Mouse (Mus musculus): ENCODE data around the gene Blvrb.

Gene Blvrb

GRCm38 (mm10) chr7:27449256-27449862, 1.6 kb downstream of the Blvrb start:
- DNase-seq (ENCODE audit: inconsistent ontology term) = peak; percentile 36

- no peak for DNase-seq (ENCODE audit: inconsistent ontology term)
Measured at GRCm38 (mm10) chr7:27451359-27451758, 3.6 kb downstream of the Blvrb start.

GRCm38 (mm10) chr7:27452206-27452770, 4.5 kb downstream of the Blvrb start:
- no peak for DNase-seq (ENCODE audit: inconsistent ontology term)

GRCm38 (mm10) chr7:27454461-27455121, 6.8 kb downstream of the Blvrb start:
- no peak for DNase-seq (ENCODE audit: inconsistent ontology term)

- DNase-seq (ENCODE audit: inconsistent ontology term) = no peak
Measured at GRCm38 (mm10) chr7:27455273-27455672, 7.5 kb downstream of the Blvrb start.

GRCm38 (mm10) chr7:27458614-27459013, 10.8 kb downstream of the Blvrb start:
- DNase-seq (ENCODE audit: inconsistent ontology term) = no peak

- DNase-seq (ENCODE audit: inconsistent ontology term) = no peak
Measured at GRCm38 (mm10) chr7:27459640-27460039, 11.9 kb downstream of the Blvrb start.

GRCm38 (mm10) chr7:27460477-27460876, 12.7 kb downstream of the Blvrb start:
- no peak for DNase-seq (ENCODE audit: inconsistent ontology term)

- no peak for DNase-seq (ENCODE audit: inconsistent ontology term)
Measured at GRCm38 (mm10) chr7:27467648-27468047, 19.9 kb downstream of the Blvrb start.

GRCm38 (mm10) chr7:27471390-27472120, 23.8 kb downstream of the Blvrb start:
- DNase-seq (ENCODE audit: inconsistent ontology term) = no peak

GRCm38 (mm10) chr7:27472596-27472995, 24.8 kb downstream of the Blvrb start:
- DNase-seq (ENCODE audit: inconsistent ontology term) = no peak

GRCm38 (mm10) chr7:27473156-27473834, 25.5 kb downstream of the Blvrb start, which contains the start of gene Sertad3:
Gene Sertad3 (plus strand): TSS chr7:27473768.
- DNase-seq (ENCODE audit: inconsistent ontology term) = peak; percentile 100

GRCm38 (mm10) chr7:27473835-27474489, 26.2 kb downstream of the Blvrb start:
- no peak for DNase-seq (ENCODE audit: inconsistent ontology term)

- peak; percentile 99 for DNase-seq (ENCODE audit: inconsistent ontology term)
Measured at GRCm38 (mm10) chr7:27474490-27474954, 26.7 kb downstream of the Blvrb start.

- DNase-seq (ENCODE audit: inconsistent ontology term) = no peak
Measured at GRCm38 (mm10) chr7:27475596-27475995, 27.8 kb downstream of the Blvrb start.

GRCm38 (mm10) chr7:27476098-27476635, 28.4 kb downstream of the Blvrb start:
- no peak for DNase-seq (ENCODE audit: inconsistent ontology term)

GRCm38 (mm10) chr7:27478561-27478960, 30.8 kb downstream of the Blvrb start:
- no peak for DNase-seq (ENCODE audit: inconsistent ontology term)

GRCm38 (mm10) chr7:27479750-27480149, 32.0 kb downstream of the Blvrb start:
- no peak for DNase-seq (ENCODE audit: inconsistent ontology term)

- no peak for DNase-seq (ENCODE audit: inconsistent ontology term)
Measured at GRCm38 (mm10) chr7:27480506-27480905, 32.7 kb downstream of the Blvrb start.

GRCm38 (mm10) chr7:27480927-27481626, 33.3 kb downstream of the Blvrb start:
- no peak for DNase-seq (ENCODE audit: inconsistent ontology term)
